Mouse (Mus musculus) hindbrain, embryonic 15.5 days (tissue): ENCODE results near the gene Csl. TPM values are rescaled to one million over a fixed set of nuclear protein-coding genes. Genes with fewer than 3 reads are reported as not detected.

Source experiments
- ATAC-seq: fragments of 200-750 bp; cut with Nextera tagmentation; 2 replicates; pipeline ENCODE4 v1.8.0; 2017; ENCODE audit warnings: low read depth, moderate number of reproducible peaks, moderate TSS enrichment; ENCODE audit not compliant: low FRiP score
- H3K27ac ChIP-seq: fragments of 300-500 bp; sonication (generic); replicated peaks from 2 replicates; pipeline ENCODE4 v1.5.1; 2015; ENCODE audit warnings: mild to moderate bottlenecking, inconsistent platforms
- H3K27me3 ChIP-seq: fragments of 300-500 bp; sonication (generic); 2 replicates; pipeline ENCODE4 v1.6.1; 2015; ENCODE audit warnings: control low read depth, inconsistent platforms
- H3K36me3 ChIP-seq: fragments of 300-500 bp; sonication (generic); 2 replicates; pipeline ENCODE4 v1.6.1; 2015; ENCODE audit warnings: control low read depth, inconsistent platforms
- H3K4me1 ChIP-seq: fragments of 300-500 bp; sonication (generic); replicated peaks from 2 replicates; pipeline ENCODE4 v1.6.1; 2015; ENCODE audit warnings: control low read depth, inconsistent platforms
- H3K4me2 ChIP-seq: fragments of 300-500 bp; sonication (generic); 2 replicates; pipeline ENCODE4 v1.6.1; 2015; ENCODE audit warnings: moderate library complexity, mild to moderate bottlenecking, inconsistent platforms
- H3K4me3 ChIP-seq: fragments of 300-500 bp; sonication (generic); 2 replicates; pipeline ENCODE4 v1.5.1; 2015; ENCODE audit warnings: mild to moderate bottlenecking, inconsistent platforms
- H3K9ac ChIP-seq: fragments of 300-500 bp; sonication (generic); 2 replicates; pipeline ENCODE4 v1.6.1; 2015; ENCODE audit warnings: inconsistent platforms
- H3K9me3 ChIP-seq: fragments of 300-500 bp; sonication (generic); 2 replicates; pipeline ENCODE4 v1.6.1; 2016; ENCODE audit warnings: control low read depth, inconsistent platforms
- WGBS: fragments of 180-500 bp; shearing (Covaris S2); methylation state at CpG from one replicate; pipeline ENCODE4 v1.1.7; 2015; 5-methylcytosine and 5-hydroxymethylcytosine counted together
- polyA plus RNA-seq: library from polyadenylated mRNA; unstranded; fragments of >200 nt; fragmentation: Nextera tagmentation; extraction: Ambion mirVana; gene quantifications from 2 replicates; pipeline ENCODE4 v1.2.1, GENCODE M21; 2015

Csl gene
- polyA plus RNA-seq = 0.10 and 0.12 TPM in 2 replicates

GRCm38 (mm10) chr10:99759558-99759957 lies at the start of gene Csl:
Gene Csl (minus strand): TSS chr10:99759658.
- Histone ChIP-seq H3K9ac (no peak within 1 kb of the TSS), H3K27me3 (no peaks in the 10 kb centered on the region), H3K27ac (no peak within 1 kb of the TSS), H3K4me3 (no peak within 1 kb of the TSS), H3K4me2 (no peak within 1 kb of the TSS), H3K9me3 (no peaks in the 10 kb centered on the region), H3K36me3 (no peaks in the 10 kb centered on the region), H3K4me1 (no peaks in the 10 kb centered on the region)
- no peak for ATAC-seq
- WGBS = 95% methylated on average over 9 of the region's 9 CpGs

- no peak overlapping the region for H3K4me3 ChIP-seq
- no peaks in the 10 kb centered on the region for H3K36me3 ChIP-seq
- no peak overlapping the region for H3K27ac ChIP-seq
- no peaks in the 10 kb centered on the region for H3K27me3 ChIP-seq
- H3K9ac ChIP-seq = no peak overlapping the region
- no peaks in the 10 kb centered on the region for H3K4me1 ChIP-seq
- ATAC-seq = no peak
- H3K4me2 ChIP-seq = no peak overlapping the region
- WGBS = 85% methylated on average over 2 of the region's 2 CpGs
- H3K9me3 ChIP-seq = no peaks in the 10 kb centered on the region
Observed at GRCm38 (mm10) chr10:99789418-99789817, 30.0 kb upstream of the Csl start.

- H3K36me3 ChIP-seq = no peaks in the 10 kb centered on the region
- no peaks in the 10 kb centered on the region for H3K27me3 ChIP-seq
- ATAC-seq = no peak
- no peaks in the 10 kb centered on the region for H3K4me1 ChIP-seq
- WGBS = 86% methylated on average over 12 of the region's 12 CpGs
- H3K9ac ChIP-seq = no peak overlapping the region
- no peak overlapping the region for H3K4me2 ChIP-seq
- no peak overlapping the region for H3K4me3 ChIP-seq
- H3K9me3 ChIP-seq = no peaks in the 10 kb centered on the region
- no peak overlapping the region for H3K27ac ChIP-seq
Observed at GRCm38 (mm10) chr10:99774228-99775120, 15.0 kb upstream of the Csl start.

- Histone ChIP-seq H3K4me3 (no peak overlapping the region), H3K9ac (no peak overlapping the region), H3K36me3 (no peaks in the 10 kb centered on the region), H3K27ac (no peak overlapping the region), H3K9me3 (no peaks in the 10 kb centered on the region), H3K4me2 (no peak overlapping the region), H3K27me3 (no peaks in the 10 kb centered on the region), H3K4me1 (no peaks in the 10 kb centered on the region)
- 89% methylated on average over 2 of the region's 2 CpGs for WGBS
- ATAC-seq = no peak
Observed at GRCm38 (mm10) chr10:99750146-99750545, 9.3 kb downstream of the Csl start.

- Histone ChIP-seq H3K4me1 (no peaks in the 10 kb centered on the region), H3K4me3 (no peak overlapping the region), H3K9ac (no peak overlapping the region), H3K4me2 (no peak overlapping the region), H3K27ac (no peak overlapping the region), H3K9me3 (no peaks in the 10 kb centered on the region), H3K27me3 (no peaks in the 10 kb centered on the region), H3K36me3 (no peaks in the 10 kb centered on the region)
- no peak for ATAC-seq
- 72% methylated on average over 2 of the region's 2 CpGs for whole genome bisulfite sequencing
Observed at GRCm38 (mm10) chr10:99748668-99749260, 10.7 kb downstream of the Csl start.

GRCm38 (mm10) chr10:99748009-99748408 lies 11.4 kb downstream of the Csl start:
- no peaks in the 10 kb centered on the region for H3K27me3 ChIP-seq
- 68% methylated on average over 2 of the region's 2 CpGs for WGBS
- no peak for ATAC-seq
- no peak overlapping the region for H3K9ac ChIP-seq
- no peaks in the 10 kb centered on the region for H3K4me1 ChIP-seq
- H3K4me3 ChIP-seq = no peak overlapping the region
- H3K9me3 ChIP-seq = no peaks in the 10 kb centered on the region
- no peak overlapping the region for H3K27ac ChIP-seq
- H3K36me3 ChIP-seq = no peaks in the 10 kb centered on the region
- H3K4me2 ChIP-seq = no peak overlapping the region

GRCm38 (mm10) chr10:99741609-99742280 lies 17.7 kb downstream of the Csl start:
- Histone ChIP-seq H3K4me3 (no peak overlapping the region), H3K4me1 (no peaks in the 10 kb centered on the region), H3K27ac (no peak overlapping the region), H3K9ac (no peak overlapping the region), H3K9me3 (no peaks in the 10 kb centered on the region), H3K27me3 (no peaks in the 10 kb centered on the region), H3K36me3 (no peaks in the 10 kb centered on the region), H3K4me2 (no peak overlapping the region)
- ATAC-seq = no peak

GRCm38 (mm10) chr10:99713129-99713528 lies 46.3 kb downstream of the Csl start:
- H3K9me3 ChIP-seq = no peaks in the 10 kb centered on the region
- no peak for ATAC-seq
- 70% methylated on average over 2 of the region's 2 CpGs for WGBS

GRCm38 (mm10) chr10:99711567-99711966 lies 47.9 kb downstream of the Csl start:
- WGBS = 65% methylated on average over 1 of the region's 1 CpGs
- H3K4me1 ChIP-seq = no peaks in the 10 kb centered on the region

More at GRCm38 (mm10) chr10:99713129-99713528, 46.3 kb downstream of the Csl start:
- Histone ChIP-seq H3K9ac (no peak overlapping the region), H3K4me3 (no peak overlapping the region), H3K36me3 (no peaks in the 10 kb centered on the region), H3K4me1 (no peaks in the 10 kb centered on the region), H3K4me2 (no peak overlapping the region), H3K27me3 (no peaks in the 10 kb centered on the region), H3K27ac (no peak overlapping the region)

More at GRCm38 (mm10) chr10:99711567-99711966, 47.9 kb downstream of the Csl start:
- H3K36me3 ChIP-seq = no peaks in the 10 kb centered on the region
- H3K9me3 ChIP-seq = no peaks in the 10 kb centered on the region
- H3K4me2 ChIP-seq = no peak overlapping the region
- H3K4me3 ChIP-seq = no peak overlapping the region
- no peak overlapping the region for H3K27ac ChIP-seq
- ATAC-seq = no peak
- no peak overlapping the region for H3K9ac ChIP-seq
- no peaks in the 10 kb centered on the region for H3K27me3 ChIP-seq
